Mouse (Mus musculus): ENCODE measurements around the gene Zfp839.
"Not testable (repeated sequence)": the region's sequence is repeated elsewhere in the genome, so short reads cannot be mapped to it uniquely, and the experiment has no call there.

Gene Zfp839

DNA sequence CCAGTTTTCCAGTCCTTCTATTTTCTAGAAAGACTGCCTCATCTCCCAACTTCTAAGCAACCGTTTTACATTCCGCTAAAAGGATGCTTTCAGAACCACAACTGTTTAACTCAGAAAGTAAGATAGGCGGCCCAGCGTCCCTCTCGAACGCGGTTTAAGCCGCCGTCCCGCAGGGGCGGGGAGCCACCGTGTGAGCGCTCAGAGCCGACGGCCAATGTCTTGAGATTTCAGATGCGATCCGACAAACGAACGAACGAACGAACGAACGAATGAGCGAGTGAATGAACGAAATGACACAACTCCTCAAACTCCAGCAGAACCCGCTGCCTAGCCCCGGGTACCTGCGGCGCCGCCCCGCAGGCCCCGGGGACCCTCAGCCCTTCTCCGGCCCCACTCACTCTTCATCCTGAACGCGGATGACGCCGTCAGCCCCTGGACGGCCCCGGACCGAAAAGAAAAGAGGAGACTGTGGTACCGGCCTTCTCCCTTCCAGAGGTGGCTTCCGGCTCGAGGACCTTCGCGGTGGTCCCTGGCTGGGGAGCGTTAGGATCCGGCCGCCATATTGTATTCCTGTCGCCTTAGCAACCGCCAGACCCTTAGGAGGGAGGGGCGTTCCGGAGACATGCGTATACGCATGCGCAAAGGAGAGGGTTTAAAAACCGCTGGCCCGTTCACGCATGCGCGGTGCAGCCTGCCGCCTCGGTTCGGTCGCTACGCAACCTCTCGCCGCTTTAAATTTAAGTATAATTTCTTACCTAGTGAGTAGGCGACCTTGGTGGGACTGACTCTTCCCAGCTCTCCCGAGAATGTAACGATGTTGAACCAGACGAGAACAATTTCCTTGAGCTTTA lies 9.5 kb upstream of the Zfp839 start, which contains the start of gene Mok:
Mok (minus strand) TSS at position 592 of the 851 bp plus-strand sequence.
- peak; percentile 98 for DNase-seq (ENCODE audit: low read depth, low spot score)

DNA sequence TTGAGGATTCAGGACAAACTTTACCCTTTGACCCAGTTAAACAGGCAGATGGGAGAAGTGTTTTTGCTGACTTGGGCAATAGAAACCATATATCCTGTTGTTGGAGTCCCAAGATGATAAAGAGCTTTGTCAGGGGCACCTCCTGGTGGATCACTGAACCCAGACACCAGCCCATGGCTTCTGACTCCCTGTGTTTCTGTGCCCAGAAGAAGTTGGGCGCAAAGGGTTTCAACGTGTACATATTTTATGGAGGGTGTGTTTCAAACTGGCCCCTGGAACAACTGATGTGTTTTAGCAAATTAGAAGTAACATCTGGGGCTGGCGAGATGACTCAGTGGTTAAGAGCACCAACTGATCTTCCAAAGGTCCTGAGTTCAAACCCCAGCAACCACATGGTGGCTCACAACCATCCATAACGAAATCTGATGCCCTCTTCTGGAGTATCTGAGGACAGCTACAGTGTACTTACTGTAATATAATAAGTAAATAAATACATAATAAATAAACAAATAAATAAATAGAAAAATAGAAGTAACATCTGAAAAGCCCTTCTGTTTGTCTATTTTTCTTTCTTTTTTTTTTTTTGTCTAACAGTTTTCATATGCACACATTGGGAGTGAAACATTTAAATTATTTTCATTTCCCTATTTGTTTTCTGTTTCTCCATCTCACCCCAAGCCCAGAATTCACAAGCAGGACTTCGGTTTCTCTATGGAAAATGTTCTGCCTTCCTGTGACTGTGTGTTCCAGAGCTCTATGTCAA lies 8.1 kb upstream of the Zfp839 start:
- DNase-seq (ENCODE audit: low read depth, low spot score), result no peak

DNA sequence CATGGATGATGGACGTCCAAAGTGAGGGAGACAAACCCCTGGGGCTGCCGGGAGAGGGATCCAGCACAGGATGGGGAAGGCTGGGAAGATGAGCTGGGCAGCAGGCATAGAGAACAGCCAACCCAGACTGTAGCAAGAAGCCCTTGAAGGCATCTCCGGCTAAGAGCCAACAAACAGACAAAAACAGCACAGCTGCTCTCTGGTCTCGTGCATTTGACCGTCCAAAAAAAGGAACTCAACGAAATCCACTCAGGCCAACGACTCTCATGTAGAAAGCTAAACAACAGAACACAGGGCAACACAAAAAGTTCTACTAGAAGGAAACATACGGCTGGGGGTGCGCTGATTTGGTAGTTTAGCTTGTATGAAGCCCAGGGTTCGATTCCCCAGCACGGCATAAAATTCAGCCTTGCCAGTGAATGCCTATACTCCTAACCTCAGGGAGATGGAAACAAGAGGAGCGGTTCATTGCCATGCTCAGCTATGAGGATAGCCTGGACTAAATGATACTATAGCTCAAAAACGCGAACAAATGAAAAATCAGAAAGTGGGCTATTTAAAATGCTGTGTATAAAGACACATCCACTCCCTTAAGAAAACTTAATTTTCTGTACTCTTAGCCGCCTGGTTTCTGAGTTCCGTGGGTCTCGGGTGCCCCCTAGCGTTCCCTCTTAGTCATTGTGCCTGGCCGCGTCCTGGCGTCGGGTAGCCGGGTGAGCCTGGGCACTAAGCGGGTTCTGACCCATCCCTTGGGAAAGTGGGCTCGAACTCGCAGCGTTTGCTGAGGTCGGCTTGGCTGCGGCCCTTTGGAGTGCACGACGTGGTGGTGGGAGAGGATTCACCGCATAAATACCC lies 6.6 kb upstream of the Zfp839 start:
- peak; percentile 85 for DNase-seq (ENCODE audit: low read depth, low spot score)

DNA sequence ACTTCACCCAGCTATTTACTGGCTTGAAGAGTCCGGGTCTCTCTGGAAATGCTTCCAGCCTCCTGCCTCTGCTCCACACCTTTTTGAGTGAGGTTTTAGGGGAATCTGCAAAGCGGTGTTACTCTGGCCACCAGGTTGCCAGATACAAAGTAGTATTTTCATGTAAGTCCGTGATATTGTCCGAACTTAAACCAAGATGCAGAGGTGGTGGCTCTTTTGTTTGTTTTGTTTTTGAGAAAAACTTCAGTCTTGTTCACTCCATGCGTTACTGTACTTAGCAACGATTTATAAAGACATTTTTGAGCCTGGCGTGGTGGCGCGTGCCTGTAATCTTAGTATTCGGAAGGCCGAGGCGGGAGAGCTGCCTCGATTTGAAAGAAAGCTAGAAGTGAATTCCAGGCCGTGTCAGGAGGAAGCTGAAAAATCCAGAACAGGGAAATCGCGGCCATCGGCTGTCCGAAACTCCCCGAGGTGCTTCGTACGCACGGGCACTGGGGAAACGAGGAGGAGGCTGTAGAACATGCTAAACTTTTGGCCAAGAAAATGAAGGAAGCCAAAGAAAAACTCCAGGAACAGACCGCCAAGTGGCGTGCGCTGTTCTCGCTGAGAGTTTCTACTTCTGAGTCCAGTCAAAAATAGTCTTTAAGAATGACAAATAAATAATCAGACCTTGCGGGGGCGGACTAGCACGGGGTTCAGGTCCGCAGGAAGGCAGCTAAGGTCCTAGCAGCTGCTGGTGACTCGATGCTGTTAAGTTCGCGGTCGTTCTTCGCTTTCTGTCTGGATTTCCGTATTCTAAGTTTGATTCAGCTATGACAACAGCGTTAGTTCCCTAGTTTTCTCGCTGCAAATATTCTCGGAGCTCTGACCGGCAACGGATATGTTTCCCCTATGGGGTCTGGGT lies 5.6 kb upstream of the Zfp839 start:
- no peak for DNase-seq (ENCODE audit: low read depth, low spot score)

DNA sequence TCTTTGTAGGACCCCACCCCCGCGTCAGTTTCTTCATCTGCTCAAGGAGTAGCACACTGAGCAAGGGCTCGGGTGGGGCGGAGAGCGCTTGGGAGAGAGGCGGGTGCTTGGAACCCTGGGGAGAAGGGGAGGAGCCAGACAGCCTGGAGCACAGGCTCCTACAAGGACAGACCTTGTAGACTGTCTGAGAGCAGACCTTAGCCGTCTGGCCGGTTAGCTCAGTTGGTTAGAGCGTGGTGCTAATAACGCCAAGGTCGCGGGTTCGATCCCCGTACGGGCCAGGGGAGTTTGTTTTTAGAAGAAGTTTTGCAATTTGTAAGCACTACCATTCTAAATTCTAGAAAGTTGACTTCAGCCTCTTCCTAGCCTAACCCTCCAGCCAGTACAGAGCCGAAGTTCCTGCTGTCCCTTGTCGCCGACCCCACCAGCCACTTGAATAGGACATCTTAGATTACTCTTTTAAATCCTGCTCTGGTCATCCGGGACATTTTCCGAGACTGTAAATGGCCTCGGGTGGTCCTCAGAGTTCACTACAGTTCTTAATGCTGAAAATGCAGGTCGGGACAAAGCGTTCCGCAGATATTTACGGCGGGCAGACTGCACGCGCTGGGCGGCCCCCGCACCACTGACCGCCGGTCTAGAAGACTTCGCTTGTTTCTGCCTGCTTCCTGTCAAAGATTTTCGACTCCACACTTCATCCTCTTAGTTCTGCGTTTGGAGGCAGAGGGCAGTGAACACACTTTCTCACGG lies 4.7 kb upstream of the Zfp839 start:
- DNase-seq (ENCODE audit: low read depth, low spot score), result peak; percentile 95

DNA sequence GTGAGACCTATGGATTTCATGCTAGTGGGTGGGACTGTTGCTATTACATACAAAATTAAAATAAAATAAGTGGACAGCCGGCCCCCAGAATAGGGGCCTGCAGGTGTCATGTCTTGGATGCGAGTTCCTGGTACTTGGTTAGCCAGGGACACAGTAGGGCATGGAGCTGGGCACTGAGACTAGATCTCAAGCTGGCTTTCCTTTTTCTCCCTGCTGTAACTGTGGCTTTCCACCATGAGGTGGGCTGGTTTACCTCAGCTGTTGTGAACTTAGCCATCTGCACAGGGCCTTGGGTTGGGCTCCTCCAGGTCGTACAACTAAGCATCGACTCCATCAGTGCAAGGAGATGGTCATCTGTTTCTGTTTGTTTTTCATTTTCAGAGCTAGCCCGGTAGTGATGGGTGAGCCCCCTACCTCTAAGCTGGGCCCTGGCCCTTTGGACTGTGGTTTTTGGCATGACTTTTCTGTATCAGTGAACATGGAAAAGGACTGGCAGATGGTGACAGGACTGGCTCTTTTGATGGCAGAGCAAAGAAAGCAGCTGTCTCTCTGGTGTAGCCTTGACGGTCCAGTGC lies 3.8 kb upstream of the Zfp839 start:
- no peak for DNase-seq (ENCODE audit: low read depth, low spot score)

DNA sequence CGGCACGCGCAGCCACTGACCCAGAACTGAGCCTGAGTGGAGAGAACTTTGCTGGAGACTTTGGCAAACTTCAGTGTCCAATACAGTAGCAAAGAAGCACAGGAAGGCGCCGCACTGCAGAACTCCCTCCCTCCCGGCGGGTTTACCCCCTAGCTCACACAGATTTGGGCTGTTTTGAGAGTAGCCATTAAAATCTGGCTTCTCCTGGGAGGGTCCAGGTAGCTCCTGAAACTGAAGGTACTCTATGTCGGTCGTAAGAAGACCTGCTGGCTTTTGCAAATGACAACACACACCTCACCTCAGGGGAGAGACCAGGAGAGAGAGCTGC lies 840 bp downstream of the Zfp839 start:
- no peak for DNase-seq (ENCODE audit: low read depth, low spot score)

DNA sequence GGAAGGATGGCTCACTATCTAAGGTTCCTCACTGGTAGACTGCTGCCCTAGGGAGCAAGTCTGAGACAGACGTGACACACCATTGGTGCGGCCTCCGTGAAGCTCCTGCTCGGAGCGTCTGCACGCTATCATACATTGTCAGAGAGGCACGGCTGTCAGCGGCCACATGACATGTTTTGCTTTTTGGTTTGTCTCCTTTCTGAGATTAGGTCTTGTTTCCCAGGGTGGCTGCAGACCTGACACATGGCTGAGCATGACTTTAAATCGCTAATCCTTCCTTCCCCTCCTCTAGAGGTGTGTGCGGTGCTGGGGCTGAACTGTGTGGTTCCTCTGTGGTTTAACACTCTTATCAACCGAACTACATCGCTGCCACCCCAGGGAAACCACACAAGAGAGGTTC lies 1.4 kb downstream of the Zfp839 start:
- DNase-seq (ENCODE audit: low read depth, low spot score), result no peak

DNA sequence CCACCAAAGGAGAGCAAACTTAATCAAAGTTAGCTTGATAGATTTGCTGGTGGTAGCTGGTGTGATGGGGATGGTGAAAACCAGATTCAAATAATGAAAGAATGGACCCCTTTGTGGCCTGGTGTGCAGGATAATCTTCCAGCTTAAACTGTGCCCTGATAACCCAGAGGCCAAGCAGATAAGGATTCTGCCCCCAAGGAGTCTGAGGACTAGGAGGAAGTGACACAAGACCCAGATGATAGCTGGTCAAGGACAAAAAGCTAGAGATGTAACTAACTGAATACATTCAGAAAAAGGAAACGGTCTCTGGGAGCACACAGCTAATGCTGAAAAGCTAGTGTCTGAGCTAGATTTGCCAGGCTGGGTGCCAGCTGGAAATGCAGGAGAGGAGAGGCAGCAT lies 1.9 kb downstream of the Zfp839 start:
- no peak for DNase-seq (ENCODE audit: low read depth, low spot score)

DNA sequence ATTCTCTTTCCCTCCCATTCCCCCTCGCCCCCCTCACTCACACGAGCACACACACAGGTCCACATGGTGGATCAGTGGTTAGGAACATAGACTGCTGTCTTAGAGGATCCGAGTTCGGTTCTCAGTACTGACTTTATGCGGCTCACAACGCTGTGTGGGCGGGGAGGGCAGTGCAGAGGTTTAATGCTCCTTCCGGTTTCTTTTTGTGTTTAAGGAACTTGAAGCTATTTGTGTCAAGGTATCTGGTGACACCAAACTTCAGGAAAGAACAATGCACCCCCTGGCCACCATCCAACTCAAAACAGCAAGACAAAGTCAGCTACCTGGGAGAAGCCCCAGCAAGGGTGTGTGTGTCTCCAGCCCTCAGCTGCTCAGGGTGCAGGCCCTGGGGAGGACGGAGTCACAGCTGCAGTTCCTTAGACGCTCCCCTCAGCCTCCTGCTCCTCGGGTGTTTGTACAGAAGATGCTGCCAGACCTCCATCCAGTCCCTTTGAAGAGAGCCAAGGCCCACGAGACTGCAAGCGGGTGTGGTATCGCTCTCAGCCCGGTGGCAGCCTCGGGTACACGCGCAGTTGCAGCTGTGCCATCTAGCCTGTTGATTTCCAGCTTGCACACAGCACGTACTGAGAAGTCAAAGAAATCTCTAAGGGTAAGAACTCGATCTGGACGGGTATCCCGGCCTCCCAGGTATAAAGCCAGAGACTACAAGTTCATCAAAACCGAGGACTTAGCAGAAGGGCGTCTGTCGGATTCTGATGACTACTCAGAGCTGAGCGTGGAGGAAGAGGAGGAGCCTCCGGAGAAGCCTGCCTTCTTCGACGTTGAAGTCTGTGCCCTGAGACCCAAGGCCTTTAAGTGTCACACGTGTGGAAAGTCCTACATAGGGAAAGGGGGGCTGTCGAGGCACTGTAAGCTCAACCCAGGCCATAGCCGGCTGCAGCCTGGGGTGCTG lies 5.0 kb downstream of the Zfp839 start:
- DNase-seq (ENCODE audit: low read depth, low spot score), result no peak

DNA sequence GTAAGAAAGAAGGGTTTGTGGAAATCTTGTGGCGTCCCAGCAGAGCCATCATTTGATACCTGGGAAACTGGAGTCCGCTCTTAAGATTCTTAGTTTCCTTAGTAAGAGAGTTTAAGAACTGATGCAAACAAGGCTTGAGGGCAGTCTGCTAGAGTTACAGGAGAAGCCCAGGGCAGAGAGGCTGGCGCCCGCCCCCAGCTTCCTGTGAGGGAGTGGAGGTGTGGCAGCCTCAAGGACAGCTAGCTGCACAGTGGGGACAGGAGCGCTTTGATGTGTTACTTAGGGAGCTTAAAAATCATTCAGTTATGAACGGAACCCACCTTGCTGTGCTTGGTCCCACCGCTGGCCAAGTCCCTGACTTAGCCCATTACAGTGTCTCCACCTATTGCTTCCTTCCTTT lies 7.1 kb downstream of the Zfp839 start:
- DNase-seq (ENCODE audit: low read depth, low spot score), result no peak

DNA sequence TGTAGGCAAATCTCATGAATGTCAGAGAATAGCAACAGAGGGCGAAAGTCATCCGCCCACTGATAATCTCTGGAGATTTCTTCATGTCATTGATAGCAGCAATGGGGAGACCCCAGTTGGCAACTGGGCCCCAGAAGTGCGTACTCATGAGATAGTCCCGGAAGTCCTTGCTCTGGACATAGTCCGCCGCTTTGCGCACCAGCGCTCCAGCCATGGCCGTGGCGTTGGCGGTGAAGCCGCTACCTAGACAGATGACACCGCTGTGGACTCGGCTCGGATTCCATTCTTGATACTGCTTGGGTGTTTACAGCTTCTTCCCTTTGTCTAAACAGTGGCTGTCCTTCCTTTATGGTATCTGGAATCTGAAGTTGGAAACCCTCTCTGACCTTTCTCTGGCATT lies 8.6 kb downstream of the Zfp839 start:
- not testable (repeated sequence) for DNase-seq (ENCODE audit: low read depth, low spot score)

DNA sequence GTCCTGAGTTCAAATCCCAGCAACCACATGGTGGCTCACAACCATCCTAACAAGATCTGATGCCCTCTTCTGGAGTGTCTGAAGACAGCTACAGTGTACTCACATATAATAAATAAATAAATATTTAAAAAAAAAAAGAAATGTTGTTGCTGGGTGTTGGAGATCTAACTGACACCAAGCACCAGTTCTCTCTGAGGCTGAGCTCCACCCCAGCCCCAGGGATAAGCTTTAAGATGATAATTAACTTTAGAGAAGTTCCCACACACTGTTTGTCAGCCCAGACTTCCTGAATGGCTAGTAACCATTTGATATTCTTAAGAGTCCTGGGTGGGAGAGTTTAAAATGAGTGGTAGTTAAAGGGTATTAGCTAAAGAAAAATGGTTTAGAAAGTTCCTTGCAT lies 10.2 kb downstream of the Zfp839 start:
- DNase-seq (ENCODE audit: low read depth, low spot score), result no peak

DNA sequence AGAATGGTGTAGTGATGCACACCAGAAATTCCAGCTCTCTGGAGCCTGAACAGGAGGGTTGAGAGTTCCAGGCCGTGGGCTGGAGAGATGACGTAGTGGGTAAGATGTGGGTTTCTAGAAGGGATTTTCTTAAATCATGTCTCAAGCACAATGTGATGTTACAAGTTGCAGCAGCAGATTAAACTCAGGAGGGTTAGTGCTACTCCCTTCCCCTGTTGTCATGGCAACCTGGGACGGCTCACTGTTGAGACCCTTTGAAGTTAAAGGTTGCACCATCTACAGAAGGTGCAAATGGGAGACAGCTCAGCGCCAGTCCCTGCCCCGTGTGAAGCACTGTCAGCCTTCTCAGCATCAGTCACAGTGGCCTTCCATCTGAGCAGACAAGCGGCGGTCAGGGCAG lies 11.2 kb downstream of the Zfp839 start:
- DNase-seq (ENCODE audit: low read depth, low spot score), result no peak

DNA sequence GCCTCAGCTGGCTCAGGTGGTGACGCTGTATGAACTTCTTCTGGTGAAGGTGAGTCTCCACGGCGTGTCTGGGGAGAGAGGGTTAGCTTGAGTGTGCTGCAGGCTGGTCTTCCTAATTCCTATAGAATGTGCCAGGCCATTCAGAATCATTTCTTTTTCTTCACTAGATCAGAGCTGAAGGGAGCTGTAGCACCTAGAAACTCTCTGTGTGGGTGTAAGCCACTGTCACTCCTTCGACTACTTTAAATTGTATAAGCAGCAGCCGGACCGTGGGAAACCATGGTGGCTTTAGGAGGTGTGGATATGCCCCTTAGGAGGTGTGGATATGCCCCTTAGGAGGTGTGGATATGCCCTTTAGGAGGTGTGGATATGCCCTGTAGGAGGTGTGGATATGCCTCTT lies 14.0 kb downstream of the Zfp839 start:
- DNase-seq (ENCODE audit: low read depth, low spot score), result no peak

DNA sequence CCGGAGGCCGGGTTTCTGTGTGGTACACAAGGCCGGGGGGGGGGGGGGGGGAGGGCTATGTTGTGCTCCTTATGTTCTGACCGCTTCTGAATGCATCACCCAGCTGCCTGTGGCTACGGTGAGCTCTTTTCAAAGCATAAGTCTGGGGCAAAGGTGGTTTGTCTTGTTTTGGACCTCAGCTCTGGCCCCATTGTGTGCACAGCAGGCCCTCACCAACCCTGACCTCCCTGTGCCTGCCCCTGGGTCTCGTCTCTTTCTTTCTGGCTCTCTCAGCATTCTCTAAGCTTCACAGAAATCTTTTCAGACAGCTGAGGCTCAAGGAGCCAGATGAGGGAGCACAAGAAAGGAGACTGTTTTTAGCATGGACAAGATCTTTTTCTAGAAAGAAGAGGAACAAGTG lies 15.5 kb downstream of the Zfp839 start:
- no peak for DNase-seq (ENCODE audit: low read depth, low spot score)

DNA sequence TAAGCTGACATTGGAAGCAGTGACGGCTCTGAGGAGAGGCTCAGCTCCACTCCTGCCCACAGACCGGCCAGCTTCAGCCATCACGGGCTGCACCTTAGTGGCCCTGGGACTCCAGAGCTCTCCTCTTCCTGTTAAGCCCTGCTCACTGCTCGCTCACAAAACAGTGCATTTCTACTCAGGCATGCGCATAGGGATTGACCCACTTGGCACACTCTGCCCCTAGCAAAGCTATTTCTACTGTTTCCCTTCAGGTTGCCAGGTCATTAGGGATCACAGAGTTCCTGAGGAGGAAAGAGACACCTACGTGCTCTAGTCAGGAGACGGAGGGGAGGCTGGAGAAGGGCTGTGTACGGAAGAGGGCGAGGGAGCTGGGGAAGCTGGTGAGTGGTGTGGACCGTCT lies 15.9 kb downstream of the Zfp839 start:
- DNase-seq (ENCODE audit: low read depth, low spot score), result no peak

DNA sequence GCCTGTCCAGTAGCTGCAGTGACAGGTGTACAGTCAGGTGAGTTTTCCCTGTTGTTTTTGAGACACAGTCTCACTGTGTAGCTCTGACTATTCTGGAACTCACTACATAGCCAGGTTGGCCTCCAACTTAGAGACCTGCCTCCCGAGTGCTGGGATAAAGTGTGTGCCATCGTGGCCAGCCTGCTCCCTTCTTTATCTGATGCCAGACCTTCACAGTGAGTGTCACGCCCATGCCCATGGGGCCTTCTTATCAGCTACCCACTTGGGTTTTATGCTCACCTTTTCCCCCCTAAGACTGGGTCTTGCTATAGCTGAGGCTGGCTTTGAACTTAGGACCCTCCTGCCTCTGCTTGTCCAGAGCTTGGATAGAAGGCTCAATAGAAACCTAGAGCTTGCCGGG lies 20.1 kb downstream of the Zfp839 start:
- DNase-seq (ENCODE audit: low read depth, low spot score), result no peak

DNA sequence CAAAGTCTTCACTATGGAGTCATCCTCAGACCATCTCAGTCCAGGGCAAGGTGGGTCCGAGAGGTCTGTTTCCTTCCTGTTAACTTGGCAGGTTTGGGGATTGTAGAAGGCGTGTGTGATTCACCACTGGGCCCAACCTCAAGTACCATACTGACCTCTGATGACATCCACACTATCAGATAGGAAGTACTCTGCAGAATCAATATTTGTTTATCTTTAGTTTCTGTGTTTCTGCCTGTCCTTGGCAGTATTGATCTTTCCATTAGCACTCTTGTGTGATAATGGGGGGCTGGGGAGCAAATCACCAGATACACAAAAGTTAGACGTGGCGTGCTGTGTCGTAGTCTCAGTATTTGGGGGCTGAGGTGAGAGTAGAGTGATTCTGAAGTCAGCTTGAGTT lies 21.2 kb downstream of the Zfp839 start:
- no peak for DNase-seq (ENCODE audit: low read depth, low spot score)
